Mouse (Mus musculus) forebrain, embryonic 11.5 days (tissue): Measurements from ENCODE around the gene Olfr71. TPM values are rescaled to one million over a fixed set of nuclear protein-coding genes. Genes with fewer than 3 reads are reported as not detected.
A peak's percentile ranks its signal among the peaks of the same experiment; 100 is the strongest.

Experiments used
- ATAC-seq: fragments of 200-750 bp; cut with Nextera tagmentation; replicated peaks from 2 replicates; pipeline ENCODE4 v1.8.0; 2017; ENCODE audit warnings: moderate TSS enrichment; ENCODE audit not compliant: low FRiP score
- DNase-seq: peaks from one replicate; pipeline ENCODE4 v3.0.0-alpha.2; 2017; ENCODE audit warnings: low spot score
- H3K27ac ChIP-seq: fragments of 300-500 bp; sonication (generic); 2 replicates; pipeline ENCODE4 v1.5.1; 2014; ENCODE audit warnings: low read depth, low read length
- H3K27me3 ChIP-seq: fragments of 300-500 bp; sonication (generic); 2 replicates; pipeline ENCODE4 v1.6.1; 2014; ENCODE audit warnings: mild to moderate bottlenecking, low read length, mixed read lengths; ENCODE audit not compliant: control insufficient read depth, insufficient read depth
- H3K36me3 ChIP-seq: fragments of 300-500 bp; sonication (generic); 2 replicates; pipeline ENCODE4 v1.6.1; 2014; ENCODE audit warnings: mild to moderate bottlenecking, low read length, moderate library complexity, mixed read lengths; ENCODE audit not compliant: control insufficient read depth, insufficient read depth
- H3K4me1 ChIP-seq: fragments of 300-500 bp; sonication (generic); replicated peaks from 2 replicates; pipeline ENCODE4 v1.6.1; 2014; ENCODE audit warnings: low read length, mixed read lengths; ENCODE audit not compliant: control insufficient read depth, insufficient read depth
- H3K4me2 ChIP-seq: fragments of 300-500 bp; sonication (generic); 2 replicates; pipeline ENCODE4 v1.6.1; 2014; ENCODE audit warnings: low read depth, mild to moderate bottlenecking, low read length, moderate library complexity, mixed read lengths; ENCODE audit not compliant: severe bottlenecking
- H3K4me3 ChIP-seq: fragments of 300-500 bp; sonication (generic); 2 replicates; pipeline ENCODE4 v1.5.1; 2014; ENCODE audit warnings: low read depth, low read length
- H3K9ac ChIP-seq: fragments of 300-500 bp; sonication (generic); 2 replicates; pipeline ENCODE4 v1.6.1; 2014; ENCODE audit warnings: low read length
- H3K9me3 ChIP-seq: fragments of 300-500 bp; sonication (generic); 2 replicates; pipeline ENCODE4 v1.6.1; 2016; ENCODE audit warnings: low read length, mixed read lengths; ENCODE audit not compliant: control insufficient read depth
- WGBS: fragments of 180-500 bp; shearing (Covaris S2); extraction: QIAGEN DNeasy Blood & Tissue Kit; methylation state at CpG from one replicate; pipeline ENCODE4 v1.1.7; 2014; 5-methylcytosine and 5-hydroxymethylcytosine counted together
- polyA plus RNA-seq: library from polyadenylated mRNA; unstranded; fragments of >200 nt; fragmentation: Nextera tagmentation; extraction: Ambion mirVana; gene quantifications from 2 replicates; pipeline ENCODE4 v1.2.1, GENCODE M21; 2014

Gene Olfr71
- polyA plus RNA-seq, 1 experiment from 2014 or later: not detected

- ATAC-seq (no peak), DNase-seq (no peak)
- Histone ChIP-seq H3K4me1 (peaks cover 2% of the 10 kb centered on the region; the same call in 1 of the 2 replicates), H3K9ac (no peak overlapping the region), H3K4me2 (no peak overlapping the region), H3K4me3 (no peak overlapping the region), H3K27ac (no peak overlapping the region), H3K36me3 (peaks cover 3% of the 10 kb centered on the region; the same call in 1 of the 2 replicates), H3K27me3 (no peaks in the 10 kb centered on the region), H3K9me3 (no peaks in the 10 kb centered on the region)
- 81% methylated on average over 4 of the region's 4 CpGs for WGBS
Observed at GRCm38 (mm10) chr4:43675608-43676007, 34.4 kb downstream of the Olfr71 start.

GRCm38 (mm10) chr4:43674974-43675373, 35.1 kb downstream of the Olfr71 start:
- 75% methylated on average over 5 of the region's 5 CpGs for WGBS

GRCm38 (mm10) chr4:43673703-43674102, 36.4 kb downstream of the Olfr71 start:
- ATAC-seq: no peak
- no peak for DNase-seq
- no peak overlapping the region for H3K4me2 ChIP-seq

More at GRCm38 (mm10) chr4:43674974-43675373, 35.1 kb downstream of the Olfr71 start:
- H3K4me3 ChIP-seq: no peak overlapping the region
- DNase-seq (no peak), ATAC-seq (no peak)
- no peaks in the 10 kb centered on the region for H3K9me3 ChIP-seq
- no peaks in the 10 kb centered on the region for H3K27me3 ChIP-seq
- H3K36me3 ChIP-seq: peaks cover 3% of the 10 kb centered on the region; the same call in 1 of the 2 replicates
- no peak overlapping the region for H3K9ac ChIP-seq
- H3K4me2 ChIP-seq: no peak overlapping the region
- peaks cover 4% of the 10 kb centered on the region; the same call in 1 of the 2 replicates for H3K4me1 ChIP-seq
- no peak overlapping the region for H3K27ac ChIP-seq

GRCm38 (mm10) chr4:43672070-43672469, 38.0 kb downstream of the Olfr71 start:
- Histone ChIP-seq H3K9ac (no peak overlapping the region), H3K9me3 (no peaks in the 10 kb centered on the region), H3K4me3 (no peak overlapping the region), H3K27ac (no peak overlapping the region), H3K4me1 (peaks cover 8% of the 10 kb centered on the region), H3K36me3 (peaks cover 3% of the 10 kb centered on the region; the same call in 1 of the 2 replicates), H3K27me3 (no peaks in the 10 kb centered on the region), H3K4me2 (no peak overlapping the region)
- DNase-seq: peak; percentile 93
- 2% methylated on average over 2 of the region's 2 CpGs for WGBS
- peak; percentile 38; the same call in 1 of the 2 replicates for ATAC-seq

More at GRCm38 (mm10) chr4:43673703-43674102, 36.4 kb downstream of the Olfr71 start:
- no peak overlapping the region for H3K9ac ChIP-seq
- peaks cover 6% of the 10 kb centered on the region for H3K4me1 ChIP-seq
- H3K36me3 ChIP-seq: peaks cover 3% of the 10 kb centered on the region; the same call in 1 of the 2 replicates
- no peak overlapping the region for H3K27ac ChIP-seq
- WGBS: 83% methylated on average over 8 of the region's 8 CpGs
- H3K27me3 ChIP-seq: no peaks in the 10 kb centered on the region
- no peaks in the 10 kb centered on the region for H3K9me3 ChIP-seq
- no peak overlapping the region for H3K4me3 ChIP-seq

- H3K9ac ChIP-seq: peak overlapping the region; percentile 83
- H3K27ac ChIP-seq: no peak overlapping the region
- peaks cover 8% of the 10 kb centered on the region for H3K4me1 ChIP-seq
- under 1% methylated on average over 15 of the region's 25 CpGs for WGBS
- peak overlapping the region; percentile 84 for H3K4me3 ChIP-seq
- DNase-seq: no peak
- peak; percentile 82 for ATAC-seq
- no peaks in the 10 kb centered on the region for H3K9me3 ChIP-seq
- H3K36me3 ChIP-seq: no peaks in the 10 kb centered on the region
- peak overlapping the region; percentile 84 for H3K4me2 ChIP-seq
- 0 out of 2 replicates have a peak, but pooled peaks cover 4% of the 10 kb centered on the region for H3K27me3 ChIP-seq
Observed at GRCm38 (mm10) chr4:43669428-43669794, 40.6 kb downstream of the Olfr71 start.

GRCm38 (mm10) chr4:43668782-43669427, 41.1 kb downstream of the Olfr71 start, which contains the start of the genes Tmem8b and Fam221b:
Gene Tmem8b, plus strand, starts transcription at chr4:43668971.
Gene Fam221b, minus strand, starts transcription at chr4:43669145.
- Histone ChIP-seq H3K36me3 (no peaks in the 10 kb centered on the region), H3K4me2 (peak within 1 kb of the TSS; percentile 84), H3K9ac (peak within 1 kb of the TSS; percentile 83), H3K9me3 (no peaks in the 10 kb centered on the region), H3K4me3 (peak within 1 kb of the TSS; percentile 84), H3K27ac (no peak within 1 kb of the TSS), H3K27me3 (0 out of 2 replicates have a peak, but pooled peaks cover 4% of the 10 kb centered on the region), H3K4me1 (peaks cover 8% of the 10 kb centered on the region)
- ATAC-seq: peak; percentile 91
- peak; percentile 93 for DNase-seq
- WGBS: 2% methylated on average over 29 of the region's 41 CpGs

- Histone ChIP-seq H3K27ac (no peak overlapping the region), H3K4me2 (no peak overlapping the region), H3K27me3 (peaks cover 10% of the 10 kb centered on the region; the same call in 1 of the 2 replicates), H3K9ac (no peak overlapping the region), H3K9me3 (no peaks in the 10 kb centered on the region), H3K4me3 (no peak overlapping the region), H3K4me1 (peaks cover 6% of the 10 kb centered on the region), H3K36me3 (no peaks in the 10 kb centered on the region)
- 33% methylated on average over 4 of the region's 4 CpGs for WGBS
- DNase-seq (no peak), ATAC-seq (no peak)
Observed at GRCm38 (mm10) chr4:43666412-43666811, 43.6 kb downstream of the Olfr71 start.

- peaks cover 4% of the 10 kb centered on the region; the same call in 1 of the 2 replicates for H3K4me1 ChIP-seq
- no peak overlapping the region for H3K9ac ChIP-seq
- H3K27me3 ChIP-seq: no peaks in the 10 kb centered on the region
- DNase-seq: no peak
- no peaks in the 10 kb centered on the region for H3K9me3 ChIP-seq
- H3K27ac ChIP-seq: no peak overlapping the region
- H3K4me2 ChIP-seq: peak overlapping the region; percentile 80; the same call in 1 of the 2 replicates
- no peak for ATAC-seq
- H3K4me3 ChIP-seq: peak overlapping the region; percentile 60
- WGBS: 62% methylated on average over 4 of the region's 4 CpGs
- no peaks in the 10 kb centered on the region for H3K36me3 ChIP-seq
Observed at GRCm38 (mm10) chr4:43657146-43657545, 52.9 kb downstream of the Olfr71 start.
